Mouse (Mus musculus) C2C12 (cell line): ENCODE data around the gene Actr6. TPM values are rescaled to one million over a fixed set of nuclear protein-coding genes. Genes with fewer than 3 reads are reported as not detected.
A peak's percentile ranks its signal among the peaks of the same experiment; 100 is the strongest.

ENCODE experiments used
- H3K27me3 ChIP-seq: one replicate; pipeline ENCODE4 v1.6.1; 2011; ENCODE audit not compliant: control insufficient read depth, insufficient read depth, insufficient read length
- H3K36me3 ChIP-seq: one replicate; pipeline ENCODE4 v1.6.1; 2011; ENCODE audit not compliant: control insufficient read depth, insufficient read depth
- H3K4me3 ChIP-seq: one replicate; pipeline ENCODE4 v1.5.1; 2011; ENCODE audit warnings: mild to moderate bottlenecking, control low read depth; ENCODE audit not compliant: poor library complexity, insufficient read depth, severe bottlenecking
- H3K79me2 ChIP-seq: one replicate; pipeline ENCODE4 v1.6.1; 2011; ENCODE audit not compliant: control insufficient read depth, insufficient read depth
- H3K79me3 ChIP-seq: one replicate; pipeline ENCODE4 v1.6.1; 2011; ENCODE audit warnings: low read depth, control low read depth
- H3ac ChIP-seq: one replicate; pipeline ENCODE3; 2011; ENCODE audit warnings: low read depth; ENCODE audit not compliant: control insufficient read depth, insufficient read length
- CEBPB ChIP-seq: IDR thresholded peaks from one replicate; pipeline ENCODE4 v1.6.1; 2011; ENCODE audit warnings: low read depth, mild to moderate bottlenecking, control low read depth, moderate library complexity
- CTCF ChIP-seq: IDR thresholded peaks from one replicate; pipeline ENCODE4 v1.5.1; 2011; ENCODE audit not compliant: control insufficient read depth, insufficient read depth, insufficient read length
- FOSL1 ChIP-seq: IDR thresholded peaks from one replicate; pipeline ENCODE4 v1.8.0; 2011; ENCODE audit warnings: mild to moderate bottlenecking, low read length; ENCODE audit not compliant: poor library complexity, insufficient read depth, severe bottlenecking
- MAX ChIP-seq: IDR thresholded peaks from one replicate; pipeline ENCODE4 v1.6.1; 2011; ENCODE audit warnings: mild to moderate bottlenecking, control low read depth
- MYOD1 ChIP-seq: IDR thresholded peaks from one replicate; pipeline ENCODE4 v1.6.1; 2011; ENCODE audit warnings: low read depth; ENCODE audit not compliant: control insufficient read depth, insufficient read length
- MYOG ChIP-seq: IDR thresholded peaks from one replicate; pipeline ENCODE4 v1.6.1; 2011; ENCODE audit not compliant: control insufficient read depth, insufficient read length; ENCODE audit errors: extremely low read depth
- USF1 ChIP-seq: IDR thresholded peaks from one replicate; pipeline ENCODE4 v1.6.1; 2011; ENCODE audit warnings: low read depth, mild to moderate bottlenecking, control low read depth, moderate library complexity
- polyA plus RNA-seq: library from polyadenylated mRNA; unstranded; fragments of >200 nt; fragmentation: generic; extraction: Trizol; gene quantifications from one replicate; pipeline ENCODE4 v1.2.1, GENCODE M21; 2012; ENCODE audit warnings: missing spikeins

The Actr6 gene
- polyA plus RNA-seq, 1 experiment = 4.2 TPM

- Histone ChIP-seq H3ac (peak within 1 kb of the TSS; percentile 100), H3K79me3 (peaks cover 45% of the 10 kb centered on the region), H3K79me2 (peaks cover 53% of the 10 kb centered on the region), H3K36me3 (no peaks in the 10 kb centered on the region), H3K4me3 (peak within 1 kb of the TSS; percentile 89), H3K27me3 (no peaks in the 10 kb centered on the region)
- TF ChIP-seq CTCF (peak; percentile 50), FOSL1 (no peak), USF1 (no peak)
Measured at GRCm38 (mm10) chr10:89744871-89745665, 13.0 kb upstream of the Actr6 start, which contains the start of gene Uhrf1bp1l. Uhrf1bp1l (plus strand) TSS chr10:89744991.

- no peak for TF ChIP-seq FOSL1
- TF ChIP-seq USF1 = no peak
- TF ChIP-seq MYOD1 = no peak
- TF ChIP-seq CTCF = no peak
- no peak for TF ChIP-seq CEBPB
- no peak for TF ChIP-seq MYOG
- Histone ChIP-seq H3K36me3 (no peaks in the 10 kb centered on the region), H3ac (no peak overlapping the region), H3K27me3 (no peaks in the 10 kb centered on the region), H3K79me2 (peaks cover 45% of the 10 kb centered on the region), H3K79me3 (peaks cover 38% of the 10 kb centered on the region), H3K4me3 (no peak overlapping the region)
Measured at GRCm38 (mm10) chr10:89744341-89744740, 12.2 kb upstream of the Actr6 start.

- H3K27me3 ChIP-seq = no peaks in the 10 kb centered on the region
- peaks cover 27% of the 10 kb centered on the region for H3K79me3 ChIP-seq
- no peaks in the 10 kb centered on the region for H3K36me3 ChIP-seq
Measured at GRCm38 (mm10) chr10:89743266-89743665, 11.2 kb upstream of the Actr6 start.

GRCm38 (mm10) chr10:89740995-89741394 is 8.9 kb upstream of the Actr6 start:
- Histone ChIP-seq H3K4me3 (no peak overlapping the region), H3K79me3 (peaks cover 6% of the 10 kb centered on the region), H3K27me3 (no peaks in the 10 kb centered on the region), H3K79me2 (peaks cover 12% of the 10 kb centered on the region), H3ac (no peak overlapping the region), H3K36me3 (no peaks in the 10 kb centered on the region)
- TF ChIP-seq FOSL1 = no peak
- TF ChIP-seq MYOG = no peak
- no peak for TF ChIP-seq MAX
- no peak for TF ChIP-seq CEBPB
- no peak for TF ChIP-seq MYOD1
- no peak for TF ChIP-seq USF1
- TF ChIP-seq CTCF = no peak

More at GRCm38 (mm10) chr10:89743266-89743665, 11.2 kb upstream of the Actr6 start:
- H3ac ChIP-seq = no peak overlapping the region
- no peak for TF ChIP-seq CEBPB
- TF ChIP-seq MYOD1 = no peak
- TF ChIP-seq FOSL1 = no peak
- TF ChIP-seq MAX = no peak
- TF ChIP-seq USF1 = no peak
- TF ChIP-seq CTCF = no peak
- H3K4me3 ChIP-seq = no peak overlapping the region
- H3K79me2 ChIP-seq = peaks cover 35% of the 10 kb centered on the region

- Histone ChIP-seq H3K36me3 (no peaks in the 10 kb centered on the region), H3K79me3 (no peaks in the 10 kb centered on the region), H3ac (no peak overlapping the region), H3K27me3 (no peaks in the 10 kb centered on the region), H3K79me2 (no peaks in the 10 kb centered on the region), H3K4me3 (no peak overlapping the region)
- TF ChIP-seq FOSL1 (no peak), USF1 (no peak), MYOD1 (no peak), MYOG (no peak), CTCF (no peak), CEBPB (no peak), MAX (no peak)
Measured at GRCm38 (mm10) chr10:89739703-89740102, 7.6 kb upstream of the Actr6 start.

GRCm38 (mm10) chr10:89738395-89738794 is 6.3 kb upstream of the Actr6 start:
- no peaks in the 10 kb centered on the region for H3K27me3 ChIP-seq
- no peaks in the 10 kb centered on the region for H3K79me3 ChIP-seq
- H3K79me2 ChIP-seq = no peaks in the 10 kb centered on the region
- H3K4me3 ChIP-seq = no peak overlapping the region
- TF ChIP-seq MYOG (no peak), FOSL1 (no peak), MYOD1 (no peak), CTCF (no peak)
- no peaks in the 10 kb centered on the region for H3K36me3 ChIP-seq
- no peak overlapping the region for H3ac ChIP-seq
